ENCODE assay signal across 17 mouse cellular contexts in the genomic region with DNA sequence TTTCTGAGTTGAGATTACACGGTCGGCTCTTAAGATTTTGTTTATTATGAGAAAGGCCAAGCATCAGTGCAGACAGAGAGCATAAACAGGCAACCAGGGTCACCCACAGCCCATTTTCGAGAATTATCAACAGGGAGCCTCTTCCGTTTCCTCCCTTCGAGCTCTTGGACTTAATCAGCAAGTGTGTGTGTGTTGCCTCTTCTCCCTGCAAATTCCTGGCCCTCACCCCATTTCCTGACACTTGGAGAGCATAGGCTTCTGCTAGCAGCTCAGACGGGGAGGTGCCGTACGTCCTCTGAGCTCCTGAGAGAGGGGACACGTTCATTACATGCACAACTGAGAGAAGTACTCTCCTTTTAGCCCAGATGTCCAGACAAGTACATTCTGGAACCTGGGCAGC. TPM values are rescaled to one million over a fixed set of nuclear protein-coding genes. Genes with fewer than 3 reads are reported as not detected.
DNase-seq lines count a peak whose midpoint lies in the region; ATAC-seq and TF ChIP-seq lines count a peak whose summit lies in the region.
"Had no signal": no experiment of that assay in that cellular context is flagged by ENCODE, and none has a peak within 500 bp of the region (broad histone marks: within the 10 kb centered on the region; RNA-seq: fewer than 3 reads in every experiment).

No protein-coding gene starts in this region.

- no peak overlapping the region for H3K9ac ChIP-seq in intestine, postnatal 0 days (ENCODE audit: low read depth, low read length)
- H3K9ac ChIP-seq in forebrain, embryonic 12.5 days, result no peak overlapping the region
- H3K9ac ChIP-seq: hindbrain, embryonic 12.5 days; midbrain, embryonic 13.5 days; neural tube, embryonic 13.5 days had no signal

- peak; percentile 13 to 20 for DNase-seq in cerebellum, postnatal 14 days
- no peak for DNase-seq in cerebellum, adult 8-10 months
- peak; percentile 48 for DNase-seq in lung, postnatal 14 days
- DNase-seq in embryo, embryonic 9.5 days (ENCODE audit: extremely low spot score), result no peak
- DNase-seq: gastrocnemius, postnatal 10 days; right cerebral cortex, postnatal 14 days had no signal

- no peak for TF ChIP-seq CTCF in intestine, postnatal 0 days (IDR thresholded peaks at IDR 0.05; ENCODE audit: low read depth)

- H3K27me3 ChIP-seq in megakaryocyte, embryonic 14.5 days (replicated peaks), result peaks cover 2% of the 10 kb centered on the region
- 0 out of 2 replicates have a peak, but pooled peaks cover 3% of the 10 kb centered on the region for H3K27me3 ChIP-seq in intestine, postnatal 0 days (replicated peaks; ENCODE audit: control insufficient read depth, insufficient read depth, low read length)
- peaks cover 13% of the 10 kb centered on the region for H3K27me3 ChIP-seq in forebrain, embryonic 12.5 days
- H3K27me3 ChIP-seq: hindbrain, embryonic 12.5 days; midbrain, embryonic 13.5 days; neural tube, embryonic 13.5 days had no signal

- peak overlapping the region; percentile 16; the same call in 1 of the 2 replicates for H3K27ac ChIP-seq in intestine, postnatal 0 days (ENCODE audit: low read depth, low read length)
- no peak overlapping the region for H3K27ac ChIP-seq in forebrain, embryonic 12.5 days
- H3K27ac ChIP-seq: hindbrain, embryonic 12.5 days; midbrain, embryonic 13.5 days; neural tube, embryonic 13.5 days had no signal

- H3K4me1 ChIP-seq in megakaryocyte, embryonic 14.5 days, result peaks cover 45% of the 10 kb centered on the region
- 0 out of 2 replicates have a peak, but pooled peaks cover 2% of the 10 kb centered on the region for H3K4me1 ChIP-seq in intestine, postnatal 0 days (replicated peaks; ENCODE audit: control insufficient read depth, insufficient read depth, low read length)
- H3K4me1 ChIP-seq in forebrain, embryonic 12.5 days, result no peaks in the 10 kb centered on the region
- H3K4me1 ChIP-seq: neural tube, embryonic 13.5 days had no signal

- ATAC-seq in megakaryocyte, adult 5-6 weeks (ENCODE audit: poor library complexity, severe bottlenecking), result no peak
- no peak for ATAC-seq in intestine, postnatal 0 days
- no peak for ATAC-seq in forebrain, embryonic 12.5 days (ENCODE audit: low FRiP score)
- ATAC-seq: midbrain, embryonic 13.5 days had no signal

- WGBS in intestine, postnatal 0 days, result 57% methylated on average over 9 of the region's 9 CpGs
- WGBS in forebrain, embryonic 12.5 days, result 78% methylated on average over 9 of the region's 9 CpGs

- H3K4me2 ChIP-seq in intestine, postnatal 0 days (replicated peaks; ENCODE audit: low read depth), result no peak overlapping the region
- H3K4me2 ChIP-seq in forebrain, embryonic 12.5 days, result no peak overlapping the region
- H3K4me2 ChIP-seq: hindbrain, embryonic 12.5 days; midbrain, embryonic 13.5 days; neural tube, embryonic 13.5 days had no signal

- H3K9me3 ChIP-seq in megakaryocyte, embryonic 14.5 days, result no peaks in the 10 kb centered on the region
- no peaks in the 10 kb centered on the region for H3K9me3 ChIP-seq in intestine, postnatal 0 days (ENCODE audit: control insufficient read depth)
- no peaks in the 10 kb centered on the region for H3K9me3 ChIP-seq in forebrain, embryonic 12.5 days
- H3K9me3 ChIP-seq: G1E; hindbrain, embryonic 12.5 days; midbrain, embryonic 13.5 days; neural tube, embryonic 13.5 days had no signal

- no peaks in the 10 kb centered on the region for H3K36me3 ChIP-seq in megakaryocyte, embryonic 14.5 days (replicated peaks; ENCODE audit: low read length)
- H3K36me3 ChIP-seq in intestine, postnatal 0 days (ENCODE audit: control insufficient read depth, insufficient read depth), result no peaks in the 10 kb centered on the region
- no peaks in the 10 kb centered on the region for H3K36me3 ChIP-seq in forebrain, embryonic 12.5 days (replicated peaks)
- H3K36me3 ChIP-seq: hindbrain, embryonic 12.5 days; midbrain, embryonic 13.5 days; neural tube, embryonic 13.5 days had no signal

- H3K4me3 ChIP-seq in megakaryocyte, embryonic 14.5 days (replicated peaks), result peak overlapping the region; percentile 67
- no peak overlapping the region for H3K4me3 ChIP-seq in intestine, postnatal 0 days (ENCODE audit: low read depth, low read length)
- H3K4me3 ChIP-seq in forebrain, embryonic 12.5 days (replicated peaks), result no peak overlapping the region
- H3K4me3 ChIP-seq: hindbrain, embryonic 12.5 days; midbrain, embryonic 13.5 days; neural tube, embryonic 13.5 days had no signal

RNA-seq across cellular contexts. Expression of gene Tex19.2, which starts 10.4 kb away (rescaled TPM):
- polyA plus RNA-seq in megakaryocyte, embryonic 14.5 days (2012; ENCODE audit: insufficient read depth, low replicate concordance), result 0.08 TPM in 1 of 2 replicates, not detected in the other
- total RNA-seq in megakaryocyte, adult 5-6 weeks (2015), result not detected in 2 replicates
- not detected in 2 replicates for total RNA-seq in megakaryocyte, adult 5-6 weeks (2017)
- 0.33 and 0.56 TPM in 2 replicates for polyA plus RNA-seq in intestine, postnatal 0 days (2015; fragmentation: Nextera tagmentation; extraction: Ambion mirVana)
- 0.09 TPM in 1 of 2 replicates, not detected in the other for polyA plus RNA-seq in forebrain, embryonic 12.5 days (2016; fragmentation: Nextera tagmentation; extraction: Ambion mirVana)
- total RNA-seq: gastrocnemius, postnatal 10 days; layer of hippocampus, adult 8-10 months had no signal
- polyA plus RNA-seq: cortical plate, adult 2 months; hindbrain, embryonic 12.5 days; limb, embryonic 11.5 days; midbrain, embryonic 13.5 days; neural tube, embryonic 13.5 days had no signal

RNA-seq across cellular contexts. Expression of gene Sectm1a, which starts 27.0 kb away (rescaled TPM):
- polyA plus RNA-seq in megakaryocyte, embryonic 14.5 days (2012; ENCODE audit: insufficient read depth, low replicate concordance), result not detected in 2 replicates
- 0.46 TPM in 1 of 2 replicates, not detected in the other for total RNA-seq in megakaryocyte, adult 5-6 weeks (2015)
- total RNA-seq in megakaryocyte, adult 5-6 weeks (2017), result 0.88 TPM in 1 of 2 replicates, not detected in the other
- 10.0 and 10.2 TPM in 2 replicates for polyA plus RNA-seq in intestine, postnatal 0 days (2015; fragmentation: Nextera tagmentation; extraction: Ambion mirVana)
- polyA plus RNA-seq in forebrain, embryonic 12.5 days (2016; fragmentation: Nextera tagmentation; extraction: Ambion mirVana), result not detected in 2 replicates
- total RNA-seq: layer of hippocampus, adult 8-10 months had no signal
- polyA plus RNA-seq: cortical plate, adult 2 months; G1E; hindbrain, embryonic 12.5 days; limb, embryonic 11.5 days; midbrain, embryonic 13.5 days; neural tube, embryonic 13.5 days had no signal

RNA-seq across cellular contexts. Expression of gene Tex19.1, which starts 37.9 kb away (rescaled TPM):
- not detected in 2 replicates for polyA plus RNA-seq in megakaryocyte, embryonic 14.5 days (2012; ENCODE audit: insufficient read depth, low replicate concordance)
- not detected in 2 replicates for total RNA-seq in megakaryocyte, adult 5-6 weeks (2015)
- not detected in 2 replicates for total RNA-seq in megakaryocyte, adult 5-6 weeks (2017)
- polyA plus RNA-seq in intestine, postnatal 0 days (2015; fragmentation: Nextera tagmentation; extraction: Ambion mirVana), result not detected in 2 replicates
- not detected in 2 replicates for polyA plus RNA-seq in forebrain, embryonic 12.5 days (2016; fragmentation: Nextera tagmentation; extraction: Ambion mirVana)
- total RNA-seq: G1E; layer of hippocampus, adult 8-10 months had no signal
- polyA plus RNA-seq: cortical plate, adult 2 months; G1E; hindbrain, embryonic 12.5 days; midbrain, embryonic 13.5 days; neural tube, embryonic 13.5 days had no signal

RNA-seq across cellular contexts. Expression of gene Sectm1b, which starts 44.7 kb away (rescaled TPM):
- not detected in 2 replicates for polyA plus RNA-seq in megakaryocyte, embryonic 14.5 days (2012; ENCODE audit: insufficient read depth, low replicate concordance)
- total RNA-seq in megakaryocyte, adult 5-6 weeks (2015), result not detected in 2 replicates
- not detected in 2 replicates for total RNA-seq in megakaryocyte, adult 5-6 weeks (2017)
- polyA plus RNA-seq in intestine, postnatal 0 days (2015; fragmentation: Nextera tagmentation; extraction: Ambion mirVana), result 159 and 166 TPM in 2 replicates
- not detected in 2 replicates for polyA plus RNA-seq in forebrain, embryonic 12.5 days (2016; fragmentation: Nextera tagmentation; extraction: Ambion mirVana)
- total RNA-seq: gastrocnemius, postnatal 10 days; layer of hippocampus, adult 8-10 months had no signal
- polyA plus RNA-seq: cortical plate, adult 2 months; G1E; hindbrain, embryonic 12.5 days; limb, embryonic 11.5 days; midbrain, embryonic 13.5 days; neural tube, embryonic 13.5 days had no signal

RNA-seq across cellular contexts. Expression of gene Uts2r, which starts 52.0 kb away (rescaled TPM):
- not detected in 2 replicates for polyA plus RNA-seq in megakaryocyte, embryonic 14.5 days (2012; ENCODE audit: insufficient read depth, low replicate concordance)
- not detected in 2 replicates for total RNA-seq in megakaryocyte, adult 5-6 weeks (2015)
- total RNA-seq in megakaryocyte, adult 5-6 weeks (2017), result not detected in 2 replicates
- polyA plus RNA-seq in intestine, postnatal 0 days (2015; fragmentation: Nextera tagmentation; extraction: Ambion mirVana), result not detected in 2 replicates
- not detected in 2 replicates for polyA plus RNA-seq in forebrain, embryonic 12.5 days (2016; fragmentation: Nextera tagmentation; extraction: Ambion mirVana)
- polyA plus RNA-seq: G1E; limb, embryonic 11.5 days had no signal

Comparison
In these comparisons a context has a peak if more than half of its experiments do, and no peak if none do; other contexts are left out.
1. DNase-seq: peak in cerebellum, postnatal 14 days (2 of 2) and lung, postnatal 14 days (single experiment); none in cerebellum, adult 8-10 months (single experiment) and embryo, embryonic 9.5 days (single experiment).
2. RNA of gene Sectm1a, which starts 27.0 kb away (polyA plus RNA-seq): 10.0 to 10.2 TPM in intestine, postnatal 0 days; not detected in megakaryocyte, embryonic 14.5 days and not detected in forebrain, embryonic 12.5 days; every median in the first group is over 10 times any median in the second.